Mouse (Mus musculus): ENCODE data around the gene Map3k4. TPM values are rescaled to one million over a fixed set of nuclear protein-coding genes. Genes with fewer than 3 reads are reported as not detected.
A peak's percentile ranks its signal among the peaks of the same experiment; 100 is the strongest.

Map3k4 gene
- polyA plus RNA-seq, 1 experiment from 2014 or later, result 29.2 TPM

DNA sequence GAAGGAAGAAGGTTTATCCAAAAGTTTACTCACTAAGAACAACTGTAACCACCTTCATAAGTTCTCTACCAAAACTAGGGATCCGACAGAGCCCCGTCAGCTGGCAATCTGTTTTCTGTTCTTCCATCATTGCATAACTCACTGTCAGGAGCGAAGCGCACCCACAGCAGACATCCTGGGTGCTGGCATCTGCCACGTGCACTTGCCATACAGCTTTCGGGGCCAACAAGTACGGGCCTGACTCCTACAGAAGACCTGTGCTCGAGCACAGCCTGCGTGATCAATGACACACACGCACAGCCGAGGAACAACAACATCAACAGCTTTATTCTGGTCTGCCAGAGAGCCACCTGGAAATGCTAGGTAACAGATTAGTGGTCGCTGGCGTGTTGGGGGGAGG is 2.3 kb downstream of the Map3k4 start:
- H3K4me3 ChIP-seq (ENCODE audit: low read depth, low read length), result no peak overlapping the region
- DNase-seq (ENCODE audit: low spot score) (no peak), ATAC-seq (no peak)
- no peak overlapping the region for H3K27ac ChIP-seq (ENCODE audit: low read depth, low read length)
- peak overlapping the region; percentile 35 for H3K9ac ChIP-seq (ENCODE audit: low read length)
- no peaks in the 10 kb centered on the region for H3K9me3 ChIP-seq (replicated peaks; ENCODE audit: control insufficient read depth, low read length)
- peak overlapping the region; percentile 25; the same call in 1 of the 2 replicates for H3K4me2 ChIP-seq (ENCODE audit: low read length)
- peaks cover 12% of the 10 kb centered on the region; the same call in 1 of the 2 replicates for H3K4me1 ChIP-seq (ENCODE audit: control insufficient read depth, insufficient read depth, low read length)
- H3K27me3 ChIP-seq (replicated peaks; ENCODE audit: control insufficient read depth, insufficient read depth, low read length), result no peaks in the 10 kb centered on the region
- no peaks in the 10 kb centered on the region for H3K36me3 ChIP-seq (ENCODE audit: control insufficient read depth, insufficient read depth, low read length)
- WGBS, result 90% methylated on average over 13 of the region's 13 CpGs

DNA sequence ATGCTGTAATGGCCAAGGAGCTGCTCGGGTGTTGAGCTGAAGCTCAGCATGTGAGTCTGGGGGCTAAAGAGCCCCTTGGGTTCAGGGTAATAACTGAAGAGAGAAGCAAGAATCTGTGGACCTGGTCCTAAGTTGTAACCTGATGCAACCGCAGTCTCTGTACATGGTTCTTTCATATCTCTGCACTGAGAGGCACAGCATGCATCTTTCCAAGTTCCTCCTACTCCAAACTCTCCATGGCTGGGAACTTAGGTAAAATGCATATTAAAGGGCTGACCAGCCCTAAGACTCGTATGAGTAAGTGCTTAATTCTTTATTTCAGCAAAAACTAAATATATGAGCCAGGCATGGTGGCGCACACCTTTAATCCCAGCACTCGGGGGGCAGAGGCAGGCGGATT is 6.3 kb downstream of the Map3k4 start:
- DNase-seq (ENCODE audit: low spot score) (no peak), ATAC-seq (no peak)
- H3K27me3 ChIP-seq (replicated peaks; ENCODE audit: control insufficient read depth, insufficient read depth, low read length), result no peaks in the 10 kb centered on the region
- H3K36me3 ChIP-seq (ENCODE audit: control insufficient read depth, insufficient read depth, low read length), result no peaks in the 10 kb centered on the region
- peaks cover 6% of the 10 kb centered on the region; the same call in 1 of the 2 replicates for H3K4me1 ChIP-seq (ENCODE audit: control insufficient read depth, insufficient read depth, low read length)
- no peak overlapping the region for H3K4me3 ChIP-seq (ENCODE audit: low read depth, low read length)
- WGBS, result 92% methylated on average over 6 of the region's 6 CpGs
- no peaks in the 10 kb centered on the region for H3K9me3 ChIP-seq (replicated peaks; ENCODE audit: control insufficient read depth, low read length)
- no peak overlapping the region for H3K27ac ChIP-seq (ENCODE audit: low read depth, low read length)
- no peak overlapping the region for H3K9ac ChIP-seq (ENCODE audit: low read length)
- H3K4me2 ChIP-seq (ENCODE audit: low read length), result no peak overlapping the region

DNA sequence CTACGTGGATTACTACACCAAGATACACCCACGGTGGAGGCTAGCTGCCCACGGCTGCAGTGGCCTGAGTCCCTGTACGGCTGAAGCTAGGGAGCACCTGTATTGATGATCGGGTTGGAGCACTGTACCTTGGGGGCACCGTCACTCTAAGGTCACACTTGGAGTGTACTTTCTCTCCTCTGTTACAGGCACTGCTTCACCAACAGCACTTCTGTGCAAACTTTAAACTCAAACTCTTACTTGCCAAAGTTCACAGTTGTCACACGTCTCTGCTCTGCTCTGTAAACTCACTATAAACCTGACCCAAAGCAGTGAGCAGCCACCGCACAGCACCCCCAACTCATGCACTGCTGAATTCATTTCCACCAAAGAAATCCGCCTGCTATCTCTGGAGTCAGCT is 9.1 kb downstream of the Map3k4 start:
- no peaks in the 10 kb centered on the region for H3K9me3 ChIP-seq (replicated peaks; ENCODE audit: control insufficient read depth, low read length)
- H3K36me3 ChIP-seq (ENCODE audit: control insufficient read depth, insufficient read depth, low read length), result no peaks in the 10 kb centered on the region
- no peak for DNase-seq (ENCODE audit: low spot score)
- no peak overlapping the region for H3K9ac ChIP-seq (ENCODE audit: low read length)
- no peak overlapping the region for H3K4me3 ChIP-seq (ENCODE audit: low read depth, low read length)
- no peak for ATAC-seq
- H3K4me2 ChIP-seq (ENCODE audit: low read length), result no peak overlapping the region
- H3K27me3 ChIP-seq (replicated peaks; ENCODE audit: control insufficient read depth, insufficient read depth, low read length), result no peaks in the 10 kb centered on the region
- H3K4me1 ChIP-seq (ENCODE audit: control insufficient read depth, insufficient read depth, low read length), result no peaks in the 10 kb centered on the region
- H3K27ac ChIP-seq (ENCODE audit: low read depth, low read length), result no peak overlapping the region
- WGBS, result 93% methylated on average over 9 of the region's 9 CpGs

DNA sequence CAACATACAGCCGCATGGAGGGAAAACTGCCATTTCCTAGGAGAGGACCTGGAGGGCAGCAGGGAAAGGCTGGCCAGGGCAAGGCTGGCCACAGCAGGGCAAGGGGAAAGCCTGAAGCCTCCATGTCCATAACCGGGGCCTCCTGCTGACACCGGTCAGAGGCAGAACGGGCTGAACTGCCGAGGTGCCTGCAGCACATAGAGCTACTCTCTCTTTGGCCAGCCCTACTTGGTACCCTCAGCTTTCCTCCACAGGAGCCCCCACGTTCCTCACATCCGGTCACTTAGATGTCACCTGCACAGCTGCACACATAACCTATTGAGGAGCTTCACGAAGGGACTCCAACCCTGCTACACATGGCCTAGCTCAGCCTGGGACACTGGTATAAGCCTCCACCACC is 9.5 kb downstream of the Map3k4 start:
- H3K4me1 ChIP-seq (ENCODE audit: control insufficient read depth, insufficient read depth, low read length), result no peaks in the 10 kb centered on the region
- no peak for DNase-seq (ENCODE audit: low spot score)
- 90% methylated on average over 8 of the region's 8 CpGs for WGBS
- no peaks in the 10 kb centered on the region for H3K27me3 ChIP-seq (replicated peaks; ENCODE audit: control insufficient read depth, insufficient read depth, low read length)
- no peak overlapping the region for H3K27ac ChIP-seq (ENCODE audit: low read depth, low read length)
- no peak for ATAC-seq
- H3K9ac ChIP-seq (ENCODE audit: low read length), result no peak overlapping the region
- no peaks in the 10 kb centered on the region for H3K9me3 ChIP-seq (replicated peaks; ENCODE audit: control insufficient read depth, low read length)
- no peaks in the 10 kb centered on the region for H3K36me3 ChIP-seq (ENCODE audit: control insufficient read depth, insufficient read depth, low read length)
- H3K4me2 ChIP-seq (ENCODE audit: low read length), result no peak overlapping the region
- no peak overlapping the region for H3K4me3 ChIP-seq (ENCODE audit: low read depth, low read length)

DNA sequence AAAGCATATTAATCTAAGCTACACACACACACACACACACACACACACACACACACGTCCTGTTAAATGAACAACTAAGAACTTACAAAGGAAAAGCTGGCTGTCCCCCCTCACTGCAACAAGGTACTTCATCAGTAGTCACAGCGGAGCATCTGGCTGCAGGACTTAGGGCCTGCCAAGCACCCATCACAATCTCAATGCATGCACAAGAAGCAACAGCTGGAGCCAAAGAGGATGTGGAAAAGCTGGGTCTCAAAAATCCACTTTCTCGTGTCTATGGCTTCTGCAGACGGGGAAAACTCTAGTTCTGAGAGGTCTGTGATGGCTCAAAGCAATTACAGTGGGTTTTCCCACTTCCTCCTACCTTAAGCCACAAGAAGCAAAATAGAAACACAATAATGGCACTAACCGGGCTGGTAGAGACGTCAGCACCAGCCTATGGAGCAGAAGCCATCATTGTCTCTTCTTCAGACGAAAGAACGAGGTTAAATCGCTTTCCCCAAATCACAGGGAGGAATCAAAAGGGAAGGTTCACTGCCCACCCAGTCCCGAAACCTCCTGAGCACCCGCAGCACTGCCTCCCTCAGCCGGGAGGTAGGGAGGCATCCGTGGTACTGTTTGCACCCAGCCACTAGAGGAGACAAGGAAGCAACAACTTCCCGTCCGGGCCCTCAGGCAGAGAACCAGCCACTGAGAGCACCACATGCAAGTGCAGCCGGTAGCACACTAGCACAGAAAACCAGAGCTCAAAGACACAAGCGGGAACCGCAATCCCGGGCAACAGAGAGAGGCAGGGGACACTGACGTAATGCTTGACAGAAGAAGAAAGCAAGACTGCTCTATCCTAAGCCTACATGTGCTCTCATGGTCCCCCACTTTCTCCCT is 11.1 kb downstream of the Map3k4 start:
- no peak for ATAC-seq
- no peaks in the 10 kb centered on the region for H3K4me1 ChIP-seq (ENCODE audit: control insufficient read depth, insufficient read depth, low read length)
- no peak for DNase-seq (ENCODE audit: low spot score)
- no peak overlapping the region for H3K9ac ChIP-seq (ENCODE audit: low read length)
- H3K27ac ChIP-seq (ENCODE audit: low read depth, low read length), result no peak overlapping the region
- WGBS, result 85% methylated on average over 20 of the region's 20 CpGs
- no peaks in the 10 kb centered on the region for H3K36me3 ChIP-seq (ENCODE audit: control insufficient read depth, insufficient read depth, low read length)
- no peak overlapping the region for H3K4me3 ChIP-seq (ENCODE audit: low read depth, low read length)
- H3K9me3 ChIP-seq (replicated peaks; ENCODE audit: control insufficient read depth, low read length), result no peaks in the 10 kb centered on the region
- H3K4me2 ChIP-seq (ENCODE audit: low read length), result no peak overlapping the region
- no peaks in the 10 kb centered on the region for H3K27me3 ChIP-seq (replicated peaks; ENCODE audit: control insufficient read depth, insufficient read depth, low read length)

DNA sequence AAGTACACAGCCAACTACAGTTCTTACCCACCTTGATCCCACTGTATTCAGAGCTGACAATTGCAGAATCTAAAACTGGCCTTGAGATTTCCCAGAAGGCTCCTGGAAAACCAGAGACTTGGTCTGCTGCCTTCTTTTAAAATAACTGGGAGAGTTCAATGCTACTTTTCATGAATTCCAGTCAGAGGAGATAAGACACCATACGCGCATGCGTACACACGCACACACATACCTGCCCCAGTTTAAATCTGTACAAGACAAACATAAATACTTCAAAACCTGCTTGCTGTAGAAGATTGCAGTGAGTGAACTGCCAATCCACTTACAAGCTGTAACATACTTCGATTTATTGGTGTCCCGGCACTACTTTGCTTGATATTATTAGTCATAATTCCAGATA is 13.9 kb downstream of the Map3k4 start:
- H3K9ac ChIP-seq (ENCODE audit: low read length), result no peak overlapping the region
- ATAC-seq (no peak), DNase-seq (ENCODE audit: low spot score) (no peak)
- WGBS, result 97% methylated on average over 6 of the region's 6 CpGs
- H3K9me3 ChIP-seq (replicated peaks; ENCODE audit: control insufficient read depth, low read length), result no peaks in the 10 kb centered on the region
- H3K4me2 ChIP-seq (ENCODE audit: low read length), result no peak overlapping the region
- H3K27ac ChIP-seq (ENCODE audit: low read depth, low read length), result no peak overlapping the region
- no peak overlapping the region for H3K4me3 ChIP-seq (ENCODE audit: low read depth, low read length)
- H3K27me3 ChIP-seq (replicated peaks; ENCODE audit: control insufficient read depth, insufficient read depth, low read length), result no peaks in the 10 kb centered on the region
- H3K4me1 ChIP-seq (ENCODE audit: control insufficient read depth, insufficient read depth, low read length), result peaks cover 5% of the 10 kb centered on the region
- no peaks in the 10 kb centered on the region for H3K36me3 ChIP-seq (ENCODE audit: control insufficient read depth, insufficient read depth, low read length)

DNA sequence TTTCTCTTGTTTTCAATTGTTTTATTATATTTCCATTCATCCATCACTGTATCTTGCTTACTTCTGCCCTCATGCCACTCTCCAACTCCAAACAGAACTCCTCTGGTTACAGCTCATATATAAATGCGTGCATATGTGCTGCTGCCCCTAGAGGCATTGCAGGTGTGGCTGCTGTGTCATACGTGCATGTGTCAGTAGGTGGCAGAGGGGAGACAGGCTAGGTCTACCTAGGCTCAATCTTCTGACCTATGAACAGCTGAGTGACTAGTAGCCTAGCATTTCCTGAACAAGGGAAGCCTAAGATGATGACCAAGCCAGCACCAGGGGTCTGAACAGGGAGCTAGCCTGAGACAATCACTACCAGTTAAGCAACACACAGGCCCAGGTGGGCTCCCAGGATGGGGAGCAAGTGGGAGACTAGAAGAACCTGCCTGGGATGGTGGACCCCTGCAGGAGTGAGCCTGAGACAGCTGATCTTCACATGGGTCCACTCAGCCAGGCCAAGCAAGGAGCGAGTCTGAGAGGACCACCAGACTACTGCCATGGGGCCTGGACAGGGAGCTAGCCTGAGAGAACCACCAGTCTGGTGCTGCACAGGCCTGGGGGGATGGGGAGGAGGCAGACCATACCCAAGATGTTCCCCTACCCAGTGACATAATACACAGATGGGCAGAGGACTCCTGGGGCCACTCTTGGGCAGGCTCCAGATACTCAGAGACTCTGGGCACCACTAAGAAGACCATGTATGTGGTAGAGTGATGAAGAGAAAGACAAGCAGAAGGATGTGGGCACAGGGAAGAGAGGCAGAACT is 17.5 kb downstream of the Map3k4 start:
- Histone ChIP-seq H3K27me3 (replicated peaks; ENCODE audit: control insufficient read depth, insufficient read depth, low read length) (no peaks in the 10 kb centered on the region), H3K4me2 (ENCODE audit: low read length) (no peak overlapping the region), H3K9me3 (replicated peaks; ENCODE audit: control insufficient read depth, low read length) (no peaks in the 10 kb centered on the region), H3K36me3 (ENCODE audit: control insufficient read depth, insufficient read depth, low read length) (no peaks in the 10 kb centered on the region), H3K9ac (ENCODE audit: low read length) (no peak overlapping the region), H3K27ac (ENCODE audit: low read depth, low read length) (no peak overlapping the region), H3K4me3 (ENCODE audit: low read depth, low read length) (no peak overlapping the region), H3K4me1 (ENCODE audit: control insufficient read depth, insufficient read depth, low read length) (peaks cover 12% of the 10 kb centered on the region)
- 47% methylated on average over 3 of the region's 3 CpGs for WGBS
- peak; percentile 64; the same call in 1 of the 2 replicates for ATAC-seq
- DNase-seq (ENCODE audit: low spot score), result peak; percentile 49

DNA sequence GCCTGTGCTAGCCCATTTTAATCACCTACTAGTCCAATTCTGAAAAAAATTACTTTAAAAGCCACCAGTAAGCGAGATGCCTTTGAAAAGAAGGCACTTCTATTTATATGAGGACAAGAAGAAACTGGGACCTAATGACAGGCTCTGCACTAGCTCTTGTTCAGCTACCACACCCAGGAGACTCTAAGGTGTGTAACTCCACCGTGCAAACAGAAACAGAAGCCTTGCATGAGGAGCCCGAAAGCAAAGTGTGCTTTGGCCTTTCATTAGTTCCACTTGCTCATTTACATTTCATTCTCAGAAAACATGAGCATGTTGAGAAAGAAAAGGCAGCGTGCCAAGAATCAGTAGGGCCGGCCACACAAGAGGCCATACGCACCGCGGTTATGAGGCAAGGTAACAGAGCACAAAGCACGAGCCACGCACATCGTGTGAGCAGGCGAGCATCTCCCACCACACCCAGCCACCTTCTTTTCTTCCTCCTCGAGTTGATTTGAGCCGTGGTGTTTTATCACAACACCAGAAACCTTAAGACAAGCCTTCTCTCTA is 18.4 kb downstream of the Map3k4 start:
- WGBS, result 33% methylated on average over 14 of the region's 14 CpGs

More for the DNA sequence above, 18.4 kb downstream of the Map3k4 start:
- Histone ChIP-seq H3K27me3 (replicated peaks; ENCODE audit: control insufficient read depth, insufficient read depth, low read length) (no peaks in the 10 kb centered on the region), H3K4me1 (ENCODE audit: control insufficient read depth, insufficient read depth, low read length) (peaks cover 12% of the 10 kb centered on the region), H3K4me2 (ENCODE audit: low read length) (no peak overlapping the region), H3K9me3 (replicated peaks; ENCODE audit: control insufficient read depth, low read length) (no peaks in the 10 kb centered on the region), H3K27ac (ENCODE audit: low read depth, low read length) (no peak overlapping the region), H3K9ac (ENCODE audit: low read length) (no peak overlapping the region), H3K36me3 (ENCODE audit: control insufficient read depth, insufficient read depth, low read length) (no peaks in the 10 kb centered on the region), H3K4me3 (ENCODE audit: low read depth, low read length) (no peak overlapping the region)
- peak; percentile 69 for DNase-seq (ENCODE audit: low spot score)
- peak; percentile 47; the same call in 1 of the 2 replicates for ATAC-seq

Measured in forebrain, embryonic 14.5 days (tissue).